Mouse (Mus musculus): ENCODE data around the gene Ddx11. TPM values are rescaled to one million over a fixed set of nuclear protein-coding genes. Genes with fewer than 3 reads are reported as not detected.
"Not testable (repeated sequence)": the region's sequence is repeated elsewhere in the genome, so short reads cannot be mapped to it uniquely, and the experiment has no call there.

Gene Ddx11
- total RNA-seq, 4 experiments from 2014 or later: 0.88 to 1.5 (median 1.2) TPM

- no peak for DNase-seq (ENCODE audit: low spot score)
Observed at GRCm38 (mm10) chr17:66112166-66112565, 11.2 kb upstream of the Ddx11 start.

DNA sequence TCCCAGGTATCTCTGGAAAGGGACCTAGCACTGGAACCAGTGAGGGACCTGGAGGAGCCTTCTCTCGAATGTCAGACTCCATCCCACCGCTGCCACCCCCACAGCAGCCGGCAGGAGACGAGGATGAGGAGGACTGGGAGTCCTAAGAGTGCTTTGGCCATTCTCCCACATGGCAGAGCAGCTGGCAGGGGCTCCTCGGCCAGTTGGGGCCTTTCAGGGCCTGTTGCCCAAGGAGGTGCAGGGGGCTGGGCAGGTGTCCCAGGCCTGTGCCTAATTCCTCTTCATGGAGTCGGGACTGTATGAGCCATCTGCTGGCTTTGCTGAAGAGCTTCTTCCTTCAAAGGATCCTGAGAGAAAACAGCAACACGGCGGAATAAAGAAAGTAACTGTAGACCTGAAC, 4.3 kb upstream of the Ddx11 start:
- no peak for DNase-seq (ENCODE audit: low spot score)

DNA sequence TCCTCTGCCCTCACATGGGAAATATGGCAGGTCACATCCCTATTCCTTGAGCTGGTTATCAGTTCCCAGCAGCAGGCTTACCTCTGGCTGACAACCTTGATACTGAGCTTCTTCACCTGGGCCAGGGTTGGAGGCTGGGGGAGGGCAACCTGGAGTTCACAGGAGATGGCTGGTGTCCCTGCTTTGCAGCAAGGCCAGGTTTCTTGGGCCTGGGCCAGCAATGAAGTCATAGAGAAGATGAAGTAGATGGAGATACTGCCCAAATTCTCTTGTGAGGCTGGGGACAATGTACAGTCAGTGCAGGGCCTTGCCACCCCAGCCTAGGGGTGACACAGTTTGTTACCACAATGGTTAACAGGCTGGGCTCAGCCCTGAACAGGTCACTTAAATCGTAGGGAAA, 2.6 kb upstream of the Ddx11 start:
- DNase-seq (ENCODE audit: low spot score): no peak

- no peak for DNase-seq (ENCODE audit: low spot score)
Observed at GRCm38 (mm10) chr17:66123816-66124610, 693 bp downstream of the Ddx11 start.

GRCm38 (mm10) chr17:66125211-66125610, 1.9 kb downstream of the Ddx11 start:
- no peak for DNase-seq (ENCODE audit: low spot score)

- DNase-seq (ENCODE audit: low spot score): no peak
Observed at GRCm38 (mm10) chr17:66130371-66130770, 7.1 kb downstream of the Ddx11 start.

DNA sequence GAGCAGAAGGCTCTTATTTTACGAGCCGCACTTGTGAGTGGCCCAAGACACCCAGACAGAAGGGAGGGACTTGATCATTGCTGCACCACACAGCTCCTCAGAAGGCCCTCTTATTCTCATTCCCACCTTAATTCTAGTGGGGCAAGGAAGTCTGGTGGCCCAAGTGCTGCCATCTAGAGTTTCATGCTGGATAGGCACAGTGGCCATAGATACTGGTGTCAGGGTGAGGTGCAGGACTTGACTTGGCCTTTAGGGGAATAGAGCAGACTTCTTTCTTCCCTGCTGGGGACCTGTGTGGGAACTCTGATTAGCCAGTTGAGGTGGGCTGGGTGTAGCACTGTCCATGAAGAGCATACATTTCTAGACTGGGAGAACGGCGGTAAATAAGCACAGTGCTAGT, 7.9 kb downstream of the Ddx11 start:
- no peak for DNase-seq (ENCODE audit: low spot score)

DNA sequence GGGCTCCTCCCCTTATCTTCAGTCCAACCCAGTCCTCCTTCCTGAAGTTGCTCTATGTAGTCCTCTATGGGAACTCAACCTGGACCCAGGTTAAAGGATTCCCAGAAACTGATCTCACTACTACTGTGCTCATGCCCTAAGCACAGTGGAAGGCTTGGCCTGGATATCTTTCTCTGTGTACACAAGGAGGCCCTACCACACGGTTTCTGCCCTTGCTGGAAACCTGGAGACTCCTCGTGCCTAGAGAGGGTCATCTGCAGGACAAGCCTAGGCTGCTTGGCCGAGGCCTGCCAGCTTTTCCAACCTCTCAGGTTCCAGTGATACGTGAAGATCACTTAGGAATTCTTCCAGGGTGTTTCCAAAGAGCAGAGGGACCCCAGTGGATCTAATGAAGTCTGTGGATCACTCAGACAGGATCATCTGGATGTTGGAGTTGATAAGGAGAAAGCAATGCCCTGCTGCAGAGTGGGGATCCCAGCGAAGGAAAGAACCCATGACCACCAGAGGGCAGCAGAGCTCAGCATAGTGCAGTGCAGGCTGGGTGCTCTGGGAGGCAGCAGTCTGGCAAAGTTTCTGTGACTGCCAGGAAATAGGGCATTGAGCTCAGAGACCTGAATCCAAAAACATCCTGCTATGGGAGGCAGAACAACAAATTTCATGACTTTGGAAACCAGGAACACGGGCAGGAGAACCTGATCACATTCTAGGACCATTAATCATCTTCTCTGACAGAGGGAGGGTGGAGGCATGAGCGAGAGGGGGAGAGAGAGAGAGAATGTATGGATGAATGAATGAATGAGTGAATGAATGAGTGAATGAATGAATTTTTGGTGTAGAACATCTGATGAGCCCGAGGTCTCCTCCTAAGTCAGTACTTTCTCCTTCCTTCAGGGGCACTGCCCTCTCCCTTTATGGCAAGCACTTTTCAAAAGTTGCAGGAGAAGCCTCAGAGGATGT, 29.7 kb downstream of the Ddx11 start:
- not testable (repeated sequence) for DNase-seq (ENCODE audit: low spot score)

DNA sequence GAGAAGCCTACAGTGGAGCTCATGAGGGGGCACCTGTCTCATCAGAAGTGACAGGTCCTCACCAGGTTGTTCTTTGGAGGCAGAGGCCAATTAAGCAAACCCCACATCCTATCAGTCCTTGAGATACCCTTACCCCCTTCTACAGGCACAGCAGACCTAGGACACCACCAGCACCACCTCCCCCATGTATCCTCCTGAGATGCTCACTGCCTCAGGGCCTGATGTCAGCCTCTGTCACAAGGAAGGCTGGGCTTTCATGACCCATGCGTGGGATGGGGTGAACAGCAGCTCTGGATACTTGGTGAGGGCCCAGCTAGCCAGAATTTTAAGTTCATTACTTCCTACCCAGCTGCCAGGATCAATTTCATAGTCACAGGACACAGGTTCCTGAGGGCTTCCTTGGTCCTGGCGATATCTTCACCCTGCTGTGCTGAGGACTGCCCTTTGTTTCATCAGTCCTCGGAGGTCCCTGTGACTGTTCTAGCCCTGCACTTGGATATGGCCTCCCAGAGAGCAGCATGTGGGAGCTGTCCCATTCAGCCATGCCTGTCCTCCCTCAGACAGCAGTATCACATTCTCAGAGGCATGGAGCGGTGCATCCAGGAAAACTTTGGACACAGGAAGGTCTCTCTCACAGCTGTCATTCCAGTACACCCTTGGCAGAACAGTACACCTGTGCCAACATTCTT, 30.6 kb downstream of the Ddx11 start:
- DNase-seq (ENCODE audit: low spot score): not testable (repeated sequence)

- no peak for DNase-seq (ENCODE audit: low spot score)
Observed at GRCm38 (mm10) chr17:66154876-66155275, 31.6 kb downstream of the Ddx11 start.

- DNase-seq (ENCODE audit: low spot score): no peak
Observed at GRCm38 (mm10) chr17:66158271-66158670, 35.0 kb downstream of the Ddx11 start.

DNA sequence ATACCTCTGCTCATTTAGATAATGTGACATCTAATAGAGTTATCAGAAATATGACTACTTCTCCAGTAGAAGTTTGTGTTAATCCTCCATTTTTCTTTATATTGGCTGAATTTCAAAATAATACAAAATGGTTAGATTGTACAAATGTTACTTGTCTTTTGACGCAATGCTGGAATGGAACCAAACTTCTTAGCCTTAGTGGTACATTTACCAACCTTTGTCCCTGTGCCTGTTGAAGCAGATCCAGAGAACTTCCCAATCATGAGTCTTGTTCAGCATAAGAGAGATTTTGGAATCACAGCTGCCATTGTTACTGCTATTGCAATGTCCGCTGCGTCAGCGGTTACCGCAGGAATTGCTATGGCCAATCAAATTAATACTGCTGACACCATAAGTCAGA, 43.8 kb downstream of the Ddx11 start:
- DNase-seq (ENCODE audit: low spot score): not testable (repeated sequence)

GRCm38 (mm10) chr17:66170971-66171370, 47.7 kb downstream of the Ddx11 start:
- not testable (repeated sequence) for DNase-seq (ENCODE audit: low spot score)

GRCm38 (mm10) chr17:66190577-66190976, 67.3 kb downstream of the Ddx11 start:
- DNase-seq (ENCODE audit: low spot score): no peak

GRCm38 (mm10) chr17:66197041-66197440, 73.7 kb downstream of the Ddx11 start:
- DNase-seq (ENCODE audit: low spot score): no peak

Other genes with a start within 250 kb of the Ddx11 start
- 10 to 100 TPM; 33.6 to 42.3 (median 34.1) TPM for gene Ralbp1, start 237.7 kb upstream of the Ddx11 start, total RNA-seq (2022)
- 10 to 100 TPM; 69.1 to 85.0 (median 79.8) TPM for gene Twsg1, start 172.3 kb upstream of the Ddx11 start, total RNA-seq (2022)
- 10 to 100 TPM; 20.7 to 29.5 (median 24.1) TPM for gene Ankrd12, start 46.4 kb upstream of the Ddx11 start, total RNA-seq (2022)
- gene Ndufv2, start 22.0 kb upstream of the Ddx11 start, total RNA-seq (2022): 1,000 to 10,000 TPM; 1,211 to 1,253 (median 1,225) TPM
- gene Washc1, start 12.0 kb upstream of the Ddx11 start, total RNA-seq (2022): 10 to 100 TPM; 17.3 to 24.4 (median 19.3) TPM

Data from heart, adult 8-10 months (tissue).